Mouse (Mus musculus): Measurements from ENCODE around the gene Phc1. TPM values are rescaled to one million over a fixed set of nuclear protein-coding genes. Genes with fewer than 3 reads are reported as not detected.

The Phc1 gene
- 1.0 TPM for polyA plus RNA-seq (2014; fragmentation: Illumina TruSeq; extraction: RNeasy Lipid Tissue Mini Kit (QIAGEN cat#74804); ENCODE audit: low replicate concordance)

GRCm38 (mm10) chr6:122340349-122341000, at the start of gene Phc1:
Gene Phc1, minus strand, starts transcription at chr6:122340561.

DNA sequence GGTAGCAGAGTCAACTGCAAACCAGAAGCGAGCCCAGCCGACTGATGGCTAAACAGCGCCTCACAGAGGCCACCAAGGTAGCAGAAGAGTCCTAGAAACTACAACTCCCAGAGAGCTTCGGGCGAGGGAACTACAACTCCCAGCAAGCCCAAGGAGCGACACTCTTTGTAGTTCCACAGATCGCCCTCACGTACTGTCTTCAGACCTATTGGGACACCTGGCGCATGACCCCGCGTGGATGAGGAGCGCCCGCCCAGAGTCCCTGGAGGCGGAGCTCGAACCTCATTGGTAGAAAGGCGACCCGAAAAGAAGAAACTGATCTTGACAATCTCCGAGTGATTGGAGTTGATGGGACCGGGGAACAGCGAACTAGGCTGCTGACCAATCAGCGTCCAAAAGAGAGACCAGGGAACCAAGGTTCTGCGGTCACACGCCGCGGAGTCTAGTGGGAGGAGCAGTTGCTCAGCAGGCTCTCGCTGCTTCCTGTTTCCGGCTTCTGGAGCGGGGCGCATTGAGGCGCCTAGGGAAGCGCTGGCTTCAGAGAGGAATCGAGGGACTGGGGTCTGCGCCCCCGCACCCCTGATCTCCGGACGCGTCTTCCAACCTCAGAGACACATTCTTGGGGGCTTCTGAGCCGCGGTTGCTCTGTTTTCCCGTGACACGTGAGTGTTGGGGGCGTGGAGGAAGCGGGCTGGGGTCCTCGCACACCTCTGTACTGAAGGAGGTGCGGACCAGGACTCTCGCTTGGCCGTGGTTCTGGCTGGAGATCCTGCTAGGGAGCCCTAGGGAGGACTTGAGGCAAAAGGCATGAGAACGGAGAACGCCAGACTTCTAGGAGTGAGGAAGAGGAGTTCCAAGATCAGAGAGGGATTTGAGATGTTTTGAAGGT, 31.6 kb downstream of the Phc1 start, which contains the start of gene M6pr:
M6pr (plus strand) TSS at position 216 of the 889 bp plus-strand sequence.

GRCm38 (mm10) chr6:122282782-122283181, 57.6 kb downstream of the Phc1 start, which contains the start of gene Klrg1:
Gene Klrg1, minus strand, starts transcription at chr6:122282882.

Other genes starting within 250 kb of the Phc1 start
- gene Klrg1, start 57.7 kb downstream of the Phc1 start, polyA plus RNA-seq (2014; fragmentation: Illumina TruSeq; extraction: RNeasy Lipid Tissue Mini Kit (QIAGEN cat#74804); ENCODE audit: low replicate concordance), result 0.82 TPM
- 148 TPM for gene M6pr, start 31.8 kb downstream of the Phc1 start, polyA plus RNA-seq (2014; fragmentation: Illumina TruSeq; extraction: RNeasy Lipid Tissue Mini Kit (QIAGEN cat#74804); ENCODE audit: low replicate concordance)
- gene Rimklb, start 158.2 kb upstream of the Phc1 start, polyA plus RNA-seq (2014; fragmentation: Illumina TruSeq; extraction: RNeasy Lipid Tissue Mini Kit (QIAGEN cat#74804); ENCODE audit: low replicate concordance), result 0.15 TPM
- gene Mfap5, start 165.3 kb upstream of the Phc1 start, polyA plus RNA-seq (2014; fragmentation: Illumina TruSeq; extraction: RNeasy Lipid Tissue Mini Kit (QIAGEN cat#74804); ENCODE audit: low replicate concordance), result 4.0 TPM
- 0.41 TPM for gene Aicda, start 213.2 kb upstream of the Phc1 start, polyA plus RNA-seq (2014; fragmentation: Illumina TruSeq; extraction: RNeasy Lipid Tissue Mini Kit (QIAGEN cat#74804); ENCODE audit: low replicate concordance)

Measured in small intestine, adult 10 weeks (tissue).